Mouse (Mus musculus) layer of hippocampus, adult 9-10 months (tissue): ENCODE measurements around the gene Foxj2.
A peak's percentile ranks its signal among the peaks of the same experiment; 100 is the strongest.

Experiments
- DNase-seq: peaks from one replicate; pipeline ENCODE4 v3.0.0; 2022; ENCODE audit warnings: low spot score

Gene Foxj2

DNA sequence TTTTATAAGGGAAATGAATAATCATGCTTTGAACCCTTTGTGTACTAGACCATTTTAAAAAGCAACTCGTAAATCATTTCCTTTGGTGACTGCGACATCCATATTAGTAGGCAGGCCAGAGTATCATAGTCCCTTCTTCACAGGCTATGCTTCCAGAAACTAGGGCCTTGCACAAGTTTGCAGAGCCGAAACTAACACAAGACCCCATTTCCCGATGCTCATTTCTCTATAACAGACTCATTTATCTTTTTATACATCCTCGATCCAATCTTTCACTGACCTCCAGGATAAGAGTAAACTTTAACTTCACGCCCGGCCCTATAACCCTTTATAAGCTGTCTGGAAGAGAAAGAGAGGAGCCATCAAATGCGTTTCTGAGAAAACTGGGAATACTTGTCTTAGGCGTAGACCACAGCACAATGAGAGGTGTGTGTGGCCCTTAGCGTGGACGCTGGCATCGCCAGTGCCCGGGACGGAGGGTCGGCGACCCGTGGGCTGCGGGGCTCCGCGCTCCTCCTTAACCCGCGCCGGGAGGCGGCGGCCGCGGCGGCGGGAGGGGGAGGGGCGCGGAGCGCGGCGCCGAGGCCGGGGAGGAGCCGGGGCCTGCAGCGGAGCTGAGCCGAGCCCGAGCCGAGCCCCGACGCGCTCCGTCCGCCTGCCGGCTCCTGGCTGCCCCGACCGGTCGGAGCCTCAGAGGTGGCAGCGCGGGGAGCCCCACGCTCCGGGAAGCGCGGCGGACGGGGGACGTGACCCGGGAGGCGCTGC is at the start of gene Foxj2:
Gene Foxj2 (plus strand): TSS at position 609 of the 765 bp plus-strand sequence.
- DNase-seq = no peak

DNA sequence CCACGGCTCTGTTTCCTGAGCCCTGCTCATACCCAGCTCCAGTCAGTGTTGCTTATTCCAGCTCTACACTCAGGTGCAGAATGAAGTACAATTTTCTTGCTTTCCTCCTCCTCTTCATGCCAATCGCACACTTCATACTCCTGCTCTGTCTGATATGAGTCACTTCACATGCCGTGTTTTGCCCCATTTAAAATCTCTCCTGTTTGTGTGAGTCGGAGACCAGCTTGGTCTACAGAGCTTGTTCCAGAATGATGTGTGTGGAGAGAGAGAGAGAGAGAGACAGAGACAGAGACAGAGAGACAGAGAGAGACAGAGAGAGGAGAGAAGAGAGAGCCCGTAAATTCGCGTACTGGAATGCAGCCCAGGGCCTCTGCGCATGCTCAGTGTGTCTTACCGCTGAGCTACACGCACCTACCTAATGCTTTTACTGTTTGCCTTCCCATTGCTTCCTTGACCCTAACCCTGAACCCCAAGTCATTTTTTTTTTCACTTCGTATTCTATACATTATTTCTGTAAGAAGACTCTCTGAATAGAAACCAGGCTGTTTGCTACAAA is 48.9 kb upstream of the Foxj2 start:
- DNase-seq = no peak

DNA sequence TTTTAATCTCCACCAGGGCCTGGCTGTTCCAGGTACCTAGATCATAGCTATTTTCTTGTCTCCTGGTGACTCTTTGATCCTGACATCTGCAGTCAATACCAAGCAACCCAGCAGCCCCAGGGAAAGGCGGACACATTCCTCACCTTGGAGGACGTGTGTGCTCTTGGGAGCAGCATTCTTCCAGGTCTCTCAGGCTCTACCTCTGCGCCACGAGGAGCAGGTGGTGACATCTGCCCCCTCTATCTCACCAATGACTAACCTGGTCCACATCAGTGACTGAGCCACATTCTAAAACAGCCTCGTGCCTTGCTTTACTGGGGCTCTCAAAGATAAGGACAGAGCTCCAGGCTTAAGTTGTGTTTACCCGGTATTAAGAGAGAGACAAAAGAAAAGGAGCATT is 47.0 kb upstream of the Foxj2 start:
- no peak for DNase-seq

DNA sequence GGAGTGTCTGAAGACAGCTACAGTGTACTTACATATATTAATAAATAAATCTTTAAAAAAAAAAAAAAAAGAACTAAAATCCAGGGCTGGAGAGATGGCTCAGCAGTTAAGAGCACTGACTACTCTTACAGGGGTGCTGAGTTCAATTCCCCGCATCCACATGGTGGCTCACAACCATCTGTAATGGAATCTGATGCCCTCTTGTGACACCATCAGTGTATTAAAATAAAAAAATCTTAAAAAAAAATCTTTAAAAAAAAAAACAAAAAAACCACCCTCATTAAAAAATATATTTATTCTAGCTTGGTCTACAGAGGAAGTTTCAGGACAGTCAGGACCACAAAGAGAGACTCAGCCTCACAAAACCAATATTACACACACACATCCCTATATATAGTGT is 45.4 kb upstream of the Foxj2 start:
- no peak for DNase-seq

DNA sequence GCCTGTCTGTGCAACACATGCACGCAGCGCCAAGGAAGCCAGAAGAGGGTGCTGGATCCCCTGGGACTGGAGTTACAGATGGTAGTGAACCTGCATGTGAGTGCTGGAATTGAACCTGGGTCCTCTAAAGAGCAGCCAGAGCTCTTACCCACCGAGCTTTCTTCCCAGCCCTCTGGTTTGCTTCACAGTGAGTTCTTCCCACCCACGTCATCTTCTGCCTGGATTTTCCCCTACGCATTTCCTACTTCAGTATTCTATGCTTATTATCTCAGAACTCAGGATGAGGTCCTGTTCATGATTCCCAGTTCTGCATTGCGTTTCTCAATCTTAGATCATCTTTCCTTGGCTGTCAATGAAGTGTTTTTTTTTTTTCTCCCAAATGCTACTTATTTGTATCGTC is 43.7 kb upstream of the Foxj2 start:
- DNase-seq = no peak

DNA sequence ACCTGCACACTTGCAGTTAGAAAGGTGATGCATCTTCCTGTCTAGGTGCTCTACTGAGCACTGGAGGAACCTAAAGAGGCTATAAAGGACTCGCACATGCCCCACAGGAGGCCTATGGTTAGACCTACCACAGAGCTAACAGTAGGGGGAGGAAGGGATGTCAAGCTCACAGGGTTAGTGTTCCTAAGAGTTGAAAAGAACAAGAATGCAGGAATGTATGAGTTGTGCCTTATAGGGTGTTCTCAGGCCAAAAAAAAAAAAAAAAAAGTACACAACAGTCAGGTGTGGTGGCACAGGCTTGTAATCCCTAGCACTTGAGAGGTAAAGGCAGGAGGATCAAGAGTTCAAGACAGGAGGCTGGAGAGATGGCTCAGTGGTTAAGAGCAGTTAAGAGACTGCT is 39.8 kb upstream of the Foxj2 start:
- no peak for DNase-seq

DNA sequence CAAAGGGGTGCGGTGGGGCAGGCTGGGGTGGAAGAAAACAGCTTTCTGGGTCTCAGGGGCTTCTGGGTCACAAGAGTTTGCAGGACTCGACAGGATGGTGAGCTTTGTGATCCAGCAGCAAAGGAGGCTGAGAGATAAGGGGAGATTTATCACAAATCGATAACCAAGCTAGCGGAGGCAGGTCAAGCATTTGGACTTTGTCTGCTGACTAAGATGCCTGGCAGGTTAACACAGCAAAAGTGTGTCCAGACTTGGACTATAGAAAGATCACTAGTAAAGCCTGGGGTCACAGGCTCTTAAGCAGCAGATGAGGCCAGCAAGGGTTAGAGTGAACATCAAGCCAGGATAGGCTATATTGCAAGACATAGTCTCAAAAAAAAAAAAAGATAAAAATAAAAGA is 38.5 kb upstream of the Foxj2 start:
- no peak for DNase-seq

DNA sequence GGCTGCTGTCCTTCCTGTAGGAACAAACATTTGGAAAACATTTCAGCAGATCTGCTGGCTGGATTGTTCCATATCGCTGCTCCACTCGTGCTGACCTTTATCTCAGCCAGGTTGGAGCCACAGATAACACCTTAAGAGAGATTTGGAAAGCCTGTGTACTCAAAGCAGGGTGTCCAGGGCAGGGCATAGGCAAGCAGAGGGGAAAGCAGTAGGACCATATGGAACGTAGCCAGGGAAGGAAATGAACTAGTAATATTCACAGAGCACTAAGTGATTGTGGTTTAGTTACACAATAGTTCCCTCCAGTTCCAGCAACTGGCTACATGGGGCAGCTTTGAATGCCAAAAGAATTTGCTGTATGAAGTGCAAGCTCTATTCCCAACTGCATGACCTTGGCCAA is 37.5 kb upstream of the Foxj2 start:
- DNase-seq = no peak

DNA sequence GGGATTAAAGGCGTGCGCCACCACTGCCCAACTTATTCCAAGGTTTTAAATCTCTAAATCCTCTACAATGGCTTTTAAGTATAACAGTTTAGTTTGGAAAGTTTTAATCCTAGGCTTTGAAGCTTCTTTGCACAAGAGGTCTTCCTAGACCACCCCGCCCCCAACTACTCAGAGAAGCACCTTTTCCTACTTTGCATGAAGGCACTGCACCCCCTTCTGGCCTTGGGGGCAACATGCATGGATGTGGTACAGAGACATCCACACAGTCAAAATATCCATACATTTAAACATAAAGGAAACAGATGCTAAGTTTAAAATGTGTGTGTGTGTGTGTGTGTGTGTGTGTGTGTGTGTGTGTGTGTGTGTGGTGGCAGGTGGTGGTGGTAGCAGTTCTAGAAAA is 34.8 kb upstream of the Foxj2 start:
- no peak for DNase-seq

DNA sequence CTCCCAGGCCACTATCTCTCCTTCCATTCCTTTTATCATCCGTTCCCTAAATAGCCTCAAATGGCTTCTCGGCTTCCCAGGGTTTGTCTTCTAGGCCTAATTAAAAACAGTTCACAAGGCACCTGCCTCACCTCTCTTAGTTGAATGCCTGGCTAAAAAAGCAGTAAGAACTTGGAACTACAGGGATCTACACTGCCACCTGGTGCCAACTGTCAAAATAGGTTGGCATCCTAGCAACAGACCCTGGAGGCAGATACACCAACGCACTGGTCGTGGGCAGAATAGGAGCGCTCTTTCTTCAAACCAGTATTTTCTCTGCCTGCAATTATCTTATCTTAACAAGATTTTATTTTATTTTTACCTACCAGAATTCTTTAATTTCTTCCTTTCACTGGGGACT is 33.4 kb upstream of the Foxj2 start:
- DNase-seq = no peak

DNA sequence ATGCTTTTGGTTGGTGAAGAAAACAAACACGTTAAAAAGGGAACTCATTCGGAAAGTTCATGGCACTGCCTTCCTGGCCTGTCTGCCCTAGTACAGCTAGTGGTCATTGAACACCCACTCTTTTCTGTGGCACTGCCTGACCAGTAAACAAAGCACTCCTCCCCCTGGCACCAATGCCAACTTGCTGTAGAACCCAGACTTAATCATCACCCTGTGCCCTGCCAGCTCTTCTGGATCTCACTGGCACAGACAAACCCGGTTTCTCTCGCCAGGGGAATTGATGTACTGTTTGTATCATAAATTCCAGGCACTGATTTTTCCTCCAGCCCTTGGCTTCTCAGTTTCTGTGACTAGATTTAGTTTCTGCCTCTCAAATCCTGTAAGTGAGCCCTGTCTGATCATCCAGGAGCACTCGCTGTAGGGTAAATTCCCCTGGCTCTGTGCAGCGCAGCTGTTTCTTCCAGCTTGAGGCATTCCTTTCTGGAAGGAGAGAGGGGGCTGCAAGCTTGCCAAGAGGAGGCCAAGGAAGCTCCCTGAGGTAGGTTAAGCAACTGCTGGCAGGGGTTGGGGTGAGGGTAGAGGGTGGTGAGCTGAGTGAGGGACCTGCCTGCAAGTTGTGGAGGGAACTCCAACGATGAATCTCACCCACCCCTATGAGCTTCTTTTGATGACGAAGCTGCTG is 24.3 kb upstream of the Foxj2 start:
- DNase-seq = no peak

DNA sequence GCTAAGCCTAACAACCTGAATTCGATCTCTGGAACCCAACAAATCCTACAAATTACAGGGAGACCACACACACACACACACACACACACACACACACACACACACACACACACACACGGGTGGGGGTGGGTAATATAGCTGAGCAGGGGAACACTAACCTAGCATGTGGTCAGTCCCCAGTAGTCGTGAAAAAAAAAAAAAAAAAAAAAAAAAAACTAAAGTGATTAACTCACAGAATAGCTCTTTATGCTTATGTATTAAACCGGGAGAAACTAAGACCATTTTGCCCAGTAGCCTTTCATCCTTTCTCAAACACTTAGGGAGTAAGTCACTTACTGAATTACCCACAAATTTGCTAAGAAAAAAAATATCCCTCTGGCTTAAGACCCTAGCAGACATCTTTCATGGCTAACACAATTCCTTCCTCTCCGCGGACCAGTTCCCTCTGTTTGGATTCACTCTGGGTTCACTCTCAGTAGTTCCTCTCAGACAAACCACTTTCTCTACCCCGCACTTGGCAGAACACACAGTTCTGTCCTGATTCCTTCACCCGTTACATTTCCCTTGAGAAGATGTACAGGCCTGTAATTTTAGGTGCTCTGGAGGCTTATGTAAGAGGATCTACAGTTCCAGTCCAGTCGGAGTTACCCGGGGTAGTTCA is 18.9 kb upstream of the Foxj2 start:
- no peak for DNase-seq

DNA sequence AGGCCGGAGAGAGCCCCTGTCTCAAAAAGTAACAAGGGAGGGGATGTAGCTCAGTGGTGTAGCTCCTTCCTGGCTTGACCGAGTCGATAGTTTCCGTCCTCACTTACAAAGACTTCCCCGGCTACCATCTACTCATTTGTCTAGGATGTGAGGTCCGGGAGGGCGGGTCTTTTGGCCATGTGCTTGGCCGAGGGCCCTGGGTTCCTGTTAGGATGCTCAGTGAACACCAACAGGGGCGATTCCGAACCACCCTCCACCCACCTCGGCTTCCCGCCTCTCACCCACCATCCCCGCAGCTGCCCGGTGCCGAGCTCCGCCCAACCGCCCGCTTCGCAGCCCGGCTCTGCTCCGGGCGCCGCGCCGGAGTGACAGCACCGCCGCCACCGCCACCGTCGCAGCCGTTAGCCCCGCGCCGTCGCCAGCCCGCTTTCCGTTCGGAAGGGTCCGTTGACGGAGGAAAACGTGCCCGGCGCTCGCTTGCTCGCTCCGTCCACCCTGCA is 18.4 kb upstream of the Foxj2 start, which contains the start of gene Slc2a3:
Gene Slc2a3 (minus strand): TSS at position 340 of the 500 bp plus-strand sequence.
- no peak for DNase-seq

DNA sequence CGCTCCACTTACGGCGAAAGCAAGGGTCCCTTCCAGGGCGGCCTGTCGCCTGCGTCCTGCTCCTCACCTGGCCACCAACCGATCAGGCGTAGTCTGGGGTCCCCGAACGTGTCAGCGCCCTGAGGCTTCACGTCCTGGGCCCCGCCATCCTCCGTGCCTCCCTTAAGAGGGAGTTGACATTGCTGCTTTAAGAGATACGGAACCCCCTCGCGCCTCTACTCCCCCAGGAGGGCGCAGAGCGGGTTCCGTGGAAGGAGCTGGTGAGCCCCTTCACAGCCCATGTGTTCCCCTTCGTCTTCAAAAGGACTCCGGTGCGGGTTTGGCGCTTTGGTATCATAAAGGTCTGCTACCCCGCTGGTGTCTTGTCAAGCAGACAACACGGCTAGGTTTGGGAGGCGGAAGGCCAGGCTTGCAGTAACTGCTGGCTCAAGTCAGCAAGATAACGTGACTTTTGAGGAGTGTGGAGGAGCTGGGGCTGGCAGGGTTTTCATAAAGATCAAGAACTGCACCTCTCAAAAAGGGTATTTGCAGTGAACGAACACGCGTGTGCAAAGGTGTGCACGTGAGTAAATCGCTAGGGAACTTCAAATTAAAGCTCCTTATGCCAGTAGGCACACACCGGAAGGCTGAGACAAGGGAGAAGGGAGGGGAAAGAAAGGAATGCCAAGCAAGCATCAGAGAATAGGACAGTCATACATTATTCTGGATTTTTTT is 17.8 kb upstream of the Foxj2 start:
- DNase-seq = peak; percentile 45

DNA sequence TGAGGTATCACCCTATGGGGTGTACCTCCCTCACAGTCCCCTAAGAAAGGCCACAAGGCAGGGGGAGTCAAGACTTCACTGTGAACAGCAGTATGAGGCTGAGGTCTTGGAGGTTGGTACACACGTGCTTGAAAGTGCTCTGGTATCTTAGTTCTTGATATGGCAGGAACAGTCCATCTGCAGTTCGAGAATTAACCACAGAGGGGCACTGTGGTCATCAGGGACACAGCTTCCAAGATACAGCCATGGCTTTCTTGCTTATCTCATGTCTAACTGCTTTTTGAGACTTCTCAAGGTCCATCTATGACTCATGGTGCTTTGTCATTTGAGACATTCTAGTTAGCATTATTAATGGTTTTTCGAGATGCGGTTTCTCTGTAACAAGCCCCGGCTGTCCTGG is 15.3 kb upstream of the Foxj2 start:
- peak; percentile 87 for DNase-seq

DNA sequence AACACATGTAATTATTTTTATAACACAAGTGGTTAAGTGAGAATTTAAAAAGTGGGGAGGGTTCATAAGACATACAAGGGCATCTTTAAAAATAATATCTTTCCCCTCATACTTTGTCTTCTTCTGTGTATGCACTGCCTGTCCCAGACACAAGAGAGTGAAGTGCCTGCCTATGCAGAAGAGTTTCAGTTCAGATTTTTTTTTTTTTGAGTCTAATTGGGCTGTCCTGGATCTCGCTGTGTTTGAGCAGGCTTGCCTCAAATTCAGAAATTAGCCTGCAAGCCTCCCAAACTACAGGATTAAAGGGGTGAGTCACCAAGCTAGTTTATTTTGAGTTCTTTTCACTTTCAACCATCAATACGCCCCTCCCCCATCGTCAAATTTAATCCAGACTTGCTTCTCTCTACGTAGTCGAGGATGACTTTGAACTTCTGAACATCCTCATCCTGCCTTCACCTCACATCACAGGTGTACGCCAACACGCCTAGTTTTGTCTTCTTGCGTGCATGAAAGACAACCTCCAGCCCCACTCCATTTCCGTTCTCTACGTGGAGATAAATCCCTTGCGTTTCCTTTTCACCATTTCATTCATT is 9.6 kb upstream of the Foxj2 start:
- DNase-seq = no peak

DNA sequence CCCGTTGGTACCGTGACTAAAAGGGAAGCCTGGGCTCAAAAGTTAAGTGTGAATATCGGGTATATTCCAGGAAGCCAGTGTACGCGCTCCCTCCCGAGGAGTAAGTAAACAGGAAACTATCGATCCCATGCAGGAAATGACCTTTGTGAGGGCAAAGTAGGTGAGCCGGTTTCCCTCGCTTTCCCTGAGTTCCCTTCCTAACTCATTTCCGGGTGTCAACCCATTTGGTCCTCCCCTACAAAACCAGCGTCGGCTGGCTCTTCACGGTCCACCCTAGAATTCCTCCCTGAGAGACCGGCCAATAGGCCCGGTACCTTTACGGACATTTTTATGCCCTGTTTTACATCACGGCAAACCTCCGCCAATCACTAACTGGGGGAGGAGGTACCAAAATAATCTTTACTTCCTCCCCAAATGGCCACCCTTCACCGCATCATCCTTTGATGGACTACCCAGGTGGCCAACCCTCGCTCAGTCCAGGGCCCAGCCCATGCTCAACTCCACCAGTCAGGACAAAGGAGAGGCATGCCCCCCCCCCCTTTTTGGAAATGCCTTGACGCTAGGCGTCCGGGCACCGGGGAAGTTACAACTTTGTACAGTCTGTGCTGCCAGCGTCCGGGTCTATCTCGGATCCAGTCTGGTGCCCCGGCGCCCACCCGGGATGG is 9.0 kb upstream of the Foxj2 start:
- DNase-seq = peak; percentile 95

DNA sequence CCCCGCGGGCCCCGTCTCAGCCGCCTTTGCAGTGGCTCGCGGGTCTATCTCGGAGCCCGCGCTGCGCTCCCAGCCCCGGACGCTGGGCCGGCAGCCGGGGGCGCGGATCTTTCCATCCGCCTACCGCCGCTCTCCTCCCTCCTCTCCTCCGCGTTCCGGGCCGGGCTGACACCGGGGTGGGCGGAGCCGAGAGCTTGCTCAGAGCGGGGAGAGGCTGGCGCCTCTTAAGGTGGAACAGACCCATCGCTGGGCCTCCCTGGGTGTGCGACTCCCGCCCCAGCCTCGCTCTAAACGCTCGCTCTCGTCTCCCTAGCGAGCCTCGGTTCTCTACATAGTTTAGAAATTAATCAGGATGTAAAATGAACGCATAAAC is 8.4 kb upstream of the Foxj2 start:
- peak; percentile 68 for DNase-seq

DNA sequence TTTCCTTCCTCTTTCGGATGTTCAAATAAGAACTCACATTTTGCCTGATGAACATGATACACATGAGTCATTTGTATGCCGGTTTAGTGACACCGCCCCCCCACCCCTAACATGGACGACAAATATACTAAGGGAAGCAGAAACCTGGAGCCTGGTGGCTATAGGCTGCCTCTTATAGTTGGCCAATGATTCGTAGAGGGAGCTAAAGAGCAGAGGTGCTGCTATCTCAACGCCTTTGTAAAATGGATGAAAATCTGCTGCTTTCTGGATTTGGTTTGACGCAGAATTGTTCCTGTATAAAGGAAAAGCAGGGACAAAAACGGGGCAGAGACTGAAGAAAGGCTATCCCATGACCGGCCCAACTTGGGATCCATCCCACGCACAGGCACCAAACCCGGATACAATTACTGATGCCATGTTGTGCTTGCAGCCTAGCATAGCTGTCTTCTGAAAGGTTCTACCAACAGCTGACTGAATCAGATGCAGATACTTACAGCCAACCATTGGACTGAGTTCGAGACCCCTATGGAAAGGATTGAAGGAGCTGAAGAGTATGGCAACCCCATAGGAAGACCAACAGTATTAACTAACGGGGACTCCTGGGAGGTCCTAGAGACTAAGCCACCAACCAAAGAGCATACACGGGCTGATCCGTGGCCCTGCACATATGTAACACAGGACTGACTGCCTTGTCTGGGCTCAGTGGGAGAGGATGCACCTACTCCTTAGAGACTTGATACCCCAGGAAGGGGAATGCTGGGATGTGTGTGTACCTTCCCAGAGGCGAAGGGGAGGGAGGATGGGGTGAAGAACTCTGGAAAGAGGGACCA is 7.7 kb upstream of the Foxj2 start:
- DNase-seq = no peak

DNA sequence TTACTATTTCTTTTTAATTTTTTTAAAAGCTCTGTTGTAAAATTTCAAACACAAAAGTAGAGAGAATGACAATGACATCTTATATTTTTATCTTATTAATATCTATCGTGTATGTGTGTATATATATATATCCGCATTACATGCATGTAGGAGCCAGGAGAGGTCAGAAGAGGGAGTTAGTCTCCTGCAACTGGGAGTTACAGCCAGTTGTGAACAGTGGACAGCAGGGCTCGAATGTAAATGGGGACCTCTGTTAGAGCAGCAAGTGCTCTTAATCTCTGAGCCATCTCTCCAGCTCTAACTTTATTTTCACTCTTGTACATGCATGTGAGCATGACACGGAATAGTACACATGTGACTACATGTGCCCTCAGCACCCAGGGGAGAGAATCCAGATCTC is 7.0 kb upstream of the Foxj2 start:
- DNase-seq = no peak
